Mouse (Mus musculus): ENCODE results near the gene Bag5.

- TF ChIP-seq CTCF (conservative IDR thresholded peaks at IDR 0.05; ENCODE audit: insufficient read depth, insufficient read length, low read depth, low read length) (no peak), POLR2A (IDR thresholded peaks at IDR 0.05; ENCODE audit: low read depth, low read length) (no peak)
Observed at GRCm38 (mm10) chr12:111678670-111678933, 34.5 kb downstream of the Bag5 start.
